ENCODE assay signal across 8 mouse cellular contexts in the genomic region with DNA sequence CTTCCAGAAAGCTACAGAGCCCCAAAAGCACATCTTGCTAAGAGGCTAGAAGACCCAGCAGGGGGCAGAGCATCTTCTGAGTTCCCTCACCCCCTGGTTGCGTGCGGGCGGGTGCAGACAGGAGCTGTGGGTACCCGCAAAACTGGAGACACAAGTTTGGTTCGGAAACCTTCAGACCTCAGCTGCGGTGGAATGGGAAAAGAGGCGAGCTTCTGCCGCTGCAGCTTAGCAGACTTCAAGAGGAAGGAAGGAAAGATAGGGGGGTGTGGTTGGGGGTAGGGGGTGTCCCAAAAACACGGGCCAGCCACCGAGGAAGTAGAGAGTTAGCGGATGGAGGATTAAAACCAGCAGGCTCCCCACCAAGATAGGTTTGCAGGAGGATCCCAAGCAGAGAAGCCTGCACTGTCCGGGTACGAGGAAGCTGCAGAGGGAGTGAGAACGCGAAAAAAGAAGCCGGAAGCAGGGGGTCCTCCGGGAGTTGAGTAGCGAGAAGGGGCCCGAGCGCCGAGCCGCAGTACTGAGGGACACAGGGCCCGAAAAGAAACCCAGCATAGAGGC. TPM values are rescaled to one million over a fixed set of nuclear protein-coding genes. Genes with fewer than 3 reads are reported as not detected.
DNase-seq lines count a peak whose midpoint lies in the region; ATAC-seq and TF ChIP-seq lines count a peak whose summit lies in the region.

No protein-coding gene starts in this region.

- H3K36me3 ChIP-seq in G1E (replicated peaks) (peaks cover 35% of the 10 kb centered on the region), macrophage (ENCODE audit: inconsistent target) (no peaks in the 10 kb centered on the region)
- H3K36me3 ChIP-seq in forebrain, embryonic 11.5 days (ENCODE audit: control insufficient read depth, insufficient read depth, low read length): no peaks in the 10 kb centered on the region

- TF ChIP-seq CTCF in G1E (IDR thresholded peaks at IDR 0.05; ENCODE audit: low read depth, low read length): no peak

- H3K79me2 ChIP-seq in macrophage (ENCODE audit: inconsistent target): no peaks in the 10 kb centered on the region

- DNase-seq in G1E (ENCODE audit: low spot score): peak; percentile 49
- DNase-seq in forebrain, embryonic 11.5 days (ENCODE audit: low spot score): peak; percentile 78
- peak; percentile 66 for DNase-seq in heart, postnatal 4 days
- DNase-seq in left cerebral cortex, adult 18-20 months (ENCODE audit: low spot score in 2 of 2): peak; percentile 12 to 46
- DNase-seq in right cerebral cortex, adult 2 months (ENCODE audit: low spot score in 2 of 2): peak; percentile 39 to 40
- peak; percentile 34 to 68 for DNase-seq in urinary bladder, postnatal 4 days (ENCODE audit: low spot score in 2 of 2)

- peaks cover 29% of the 10 kb centered on the region for H3K4me1 ChIP-seq in G1E (ENCODE audit: insufficient read depth, low read depth, low read length)
- H3K4me1 ChIP-seq in brown adipose tissue, adult 24 weeks (ENCODE audit: control insufficient read depth, insufficient read depth, insufficient read length, low read length): no peaks in the 10 kb centered on the region; the same call in 1 of the 2 replicates
- peaks cover 14% of the 10 kb centered on the region; the same call in 1 of the 2 replicates for H3K4me1 ChIP-seq in forebrain, embryonic 11.5 days (replicated peaks; ENCODE audit: control insufficient read depth, insufficient read depth, low read length)

- H3K4me2 ChIP-seq in forebrain, embryonic 11.5 days (ENCODE audit: low read depth, low read length, severe bottlenecking): peak overlapping the region; percentile 65

- H3K4me3 ChIP-seq in G1E (ENCODE audit: low read depth, low read length) (peak overlapping the region; percentile 97), macrophage (ENCODE audit: inconsistent target) (peak overlapping the region; percentile 82)
- peak overlapping the region; percentile 72 for H3K4me3 ChIP-seq in brown adipose tissue, adult 24 weeks (ENCODE audit: insufficient read depth, low read depth, low read length)
- H3K4me3 ChIP-seq in forebrain, embryonic 11.5 days (ENCODE audit: low read depth, low read length): peak overlapping the region; percentile 93

- H3K27me3 ChIP-seq in G1E (ENCODE audit: insufficient read depth, low read length): no peaks in the 10 kb centered on the region
- H3K27me3 ChIP-seq in forebrain, embryonic 11.5 days (ENCODE audit: control insufficient read depth, insufficient read depth, low read length): no peaks in the 10 kb centered on the region

- no peaks in the 10 kb centered on the region for H3K9me3 ChIP-seq in G1E (replicated peaks)
- no peaks in the 10 kb centered on the region for H3K9me3 ChIP-seq in forebrain, embryonic 11.5 days (ENCODE audit: control insufficient read depth, low read length)

- H3K27ac ChIP-seq in brown adipose tissue, adult 24 weeks (replicated peaks; ENCODE audit: low read depth, low read length): 0 out of 2 replicates have a peak overlapping the region, but pooled peaks have one; percentile 12
- H3K27ac ChIP-seq in forebrain, embryonic 11.5 days (ENCODE audit: low read depth, low read length): peak overlapping the region; percentile 95
- peak overlapping the region; percentile 37 for H3K27ac ChIP-seq in macrophage

- 0% methylated on average over 23 of the region's 23 CpGs for WGBS in forebrain, embryonic 11.5 days
- under 1% methylated on average over 22 of the region's 23 CpGs for WGBS in macrophage (ENCODE audit: missing documents)

- ATAC-seq in G1E (ENCODE audit: extremely low read depth, insufficient number of reproducible peaks, low FRiP score, poor library complexity, severe bottlenecking): no peak
- peak; percentile 23; the same call in 1 of the 2 replicates for ATAC-seq in forebrain, embryonic 11.5 days (replicated peaks; ENCODE audit: low FRiP score)

- peak overlapping the region; percentile 91 for H3K9ac ChIP-seq in forebrain, embryonic 11.5 days (ENCODE audit: low read length)

RNA-seq across cellular contexts. Expression of gene Cdc14a, which starts 1.0 kb away (rescaled TPM):
- 24.0 and 29.9 TPM in 2 replicates for total RNA-seq in G1E (2014; fragmentation: Nextera tagmentation)
- 16.9 and 18.9 TPM in 2 replicates for total RNA-seq in G1E (2017)
- 9.3 and 9.6 TPM in 2 replicates for polyA plus RNA-seq in G1E (2012)
- polyA plus RNA-seq in brown adipose tissue, adult 24 weeks (2012; ENCODE audit: insufficient read depth, insufficient read length, missing spikeins): 2.7 and 4.2 TPM in 2 replicates
- polyA plus RNA-seq in forebrain, embryonic 11.5 days (2014; fragmentation: Nextera tagmentation; extraction: Ambion mirVana): 23.0 and 23.2 TPM in 2 replicates
- total RNA-seq in heart, postnatal 4 days (2021): 1 to 10 TPM; 5.3 to 5.8 TPM
- total RNA-seq in left cerebral cortex, adult 18-20 months (2021): 1 to 10 TPM; 3.4 to 3.6 TPM
- total RNA-seq in macrophage (2018; cell fraction: chromatin; rRNA removed): 100 to 1,000 TPM in 2 of 26 experiments, 10 to 100 TPM in 24; 13.2 to 113 (median 33.5) TPM
- 10 to 100 TPM in 1 of 26 experiments, 1 to 10 TPM in 25; 2.3 to 10.3 (median 3.5) TPM for total RNA-seq in macrophage (2018; cell fraction: cytosol; rRNA removed)
- 10 to 100 TPM; 10.2 to 64.6 (median 16.4) TPM for total RNA-seq in macrophage (2018; cell fraction: nucleus; rRNA removed)
- polyA plus RNA-seq in macrophage (2018): 2.0 to 2.2 TPM (median 2.1 TPM) in 3 replicates

Comparison
In these comparisons a context has a peak if more than half of its experiments do, and no peak if none do; other contexts are left out.
1. H3K27ac ChIP-seq: peak in every context shown above with its lines; median percentile 95 in forebrain, embryonic 11.5 days; 37 in macrophage; 12 in brown adipose tissue, adult 24 weeks.